Mouse (Mus musculus): ENCODE measurements around the gene Ntpcr. TPM values are rescaled to one million over a fixed set of nuclear protein-coding genes. Genes with fewer than 3 reads are reported as not detected.

Gene Ntpcr
- polyA plus RNA-seq, 1 experiment from 2014 or later, result 18.4 TPM

DNA sequence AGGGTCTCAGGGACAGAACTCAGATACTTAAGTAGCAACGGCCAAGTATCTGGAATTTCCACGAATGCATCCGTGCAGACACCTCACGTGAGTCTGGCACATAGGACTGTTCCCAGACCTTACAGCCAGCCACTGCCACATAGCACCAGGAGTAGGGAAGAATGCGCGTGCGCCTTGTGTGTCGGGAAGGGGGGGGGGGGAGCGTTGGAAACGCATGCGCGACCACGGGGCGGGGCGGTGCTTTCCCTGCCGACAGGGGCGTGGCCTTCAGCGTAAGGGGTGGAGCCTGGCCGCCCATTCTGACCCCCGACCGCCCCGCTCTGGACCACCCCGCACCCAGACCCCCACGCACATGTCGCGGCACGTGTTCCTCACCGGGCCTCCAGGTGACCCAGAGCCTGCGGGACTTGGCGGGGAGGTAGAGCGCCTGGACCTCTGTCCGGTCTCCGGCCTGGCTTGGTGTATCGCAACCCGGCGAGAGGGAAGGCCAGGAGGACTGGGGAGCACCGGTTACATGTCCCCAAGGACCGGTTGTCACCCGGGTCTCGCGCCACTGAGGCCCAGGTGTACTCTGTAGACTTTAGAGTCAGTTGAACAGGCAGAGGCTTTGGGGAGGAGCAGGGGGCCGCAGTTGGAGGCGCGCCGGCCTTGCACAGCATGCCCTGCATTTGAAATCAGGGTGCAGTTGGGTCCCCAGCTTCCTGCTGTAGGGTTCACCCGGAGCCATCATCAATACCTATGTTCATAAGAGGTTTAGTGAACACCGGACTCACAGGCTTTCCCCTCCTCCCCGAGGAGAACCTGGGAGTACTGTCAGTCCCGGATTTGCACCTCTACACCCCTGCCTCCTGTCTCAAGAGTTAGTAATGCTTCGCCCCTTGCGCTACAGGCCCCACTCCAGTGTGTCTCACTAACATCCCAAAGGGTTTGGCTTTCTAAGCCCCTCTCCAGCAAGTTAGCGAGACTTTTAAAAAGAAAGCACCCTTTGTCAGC is 4.5 kb downstream of the Ntpcr start:
- DNase-seq (ENCODE audit: low spot score), result peak; percentile 91
- Histone ChIP-seq H3K4me1 (peaks cover 22% of the 10 kb centered on the region), H3K36me3 (no peaks in the 10 kb centered on the region), H3K9me3 (replicated peaks) (no peaks in the 10 kb centered on the region), H3K27ac (replicated peaks) (peak overlapping the region; percentile 83), H3K27me3 (ENCODE audit: low read depth, poor library complexity, severe bottlenecking) (no peaks in the 10 kb centered on the region; the same call in 1 of the 2 replicates), H3K4me3 (peak overlapping the region; percentile 71)
- 7% methylated on average over 49 of the region's 52 CpGs for WGBS

DNA sequence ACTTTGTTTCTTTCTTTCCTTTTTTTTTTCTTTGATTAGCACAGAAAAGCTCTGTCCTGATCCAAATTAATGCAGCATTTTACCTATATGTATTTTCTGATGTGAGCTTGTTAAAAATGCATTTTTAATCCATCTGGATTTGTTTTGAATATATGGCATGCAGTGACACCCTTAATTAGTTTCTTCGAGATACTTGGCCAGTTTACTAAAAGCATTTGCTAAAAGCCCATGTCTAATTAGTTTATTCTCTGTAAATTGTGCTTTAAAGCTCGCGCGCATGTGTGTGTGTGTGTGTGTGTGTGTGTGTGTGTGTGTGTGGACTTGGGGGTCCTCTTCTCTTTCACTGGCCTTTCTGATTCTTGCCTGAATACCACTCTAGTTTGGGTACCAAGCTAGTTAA is 9.2 kb downstream of the Ntpcr start:
- 95% methylated on average over 4 of the region's 4 CpGs for WGBS
- no peak for DNase-seq (ENCODE audit: low spot score)

DNA sequence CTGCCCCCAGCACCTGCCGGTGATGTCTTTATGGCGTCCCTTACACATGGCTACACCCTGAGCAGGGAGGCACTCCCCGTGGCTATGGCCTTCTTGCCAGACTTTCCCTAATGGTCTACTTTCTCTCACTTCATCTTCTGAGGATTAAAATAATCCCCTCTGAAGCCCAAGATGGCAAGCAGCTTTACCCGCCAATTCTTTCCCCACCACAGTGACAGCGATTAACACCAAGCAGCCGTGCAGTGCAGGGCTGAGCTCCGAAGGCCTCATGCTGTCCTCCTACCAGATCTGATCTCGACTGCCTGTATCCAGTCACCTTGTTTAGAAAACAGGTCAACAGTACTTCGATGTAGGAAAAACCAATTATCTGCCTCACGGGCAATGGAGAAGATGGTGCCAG is 10.9 kb downstream of the Ntpcr start:
- H3K27me3 ChIP-seq (ENCODE audit: low read depth, poor library complexity, severe bottlenecking), result no peaks in the 10 kb centered on the region
- no peaks in the 10 kb centered on the region for H3K9me3 ChIP-seq (replicated peaks)
- no peak overlapping the region for H3K27ac ChIP-seq (replicated peaks)
- H3K36me3 ChIP-seq, result no peaks in the 10 kb centered on the region
- DNase-seq (ENCODE audit: low spot score), result no peak
- H3K4me3 ChIP-seq, result no peak overlapping the region
- 70% methylated on average over 10 of the region's 10 CpGs for WGBS
- H3K4me1 ChIP-seq, result peaks cover 33% of the 10 kb centered on the region

More for the DNA sequence above, 9.2 kb downstream of the Ntpcr start:
- Histone ChIP-seq H3K4me3 (no peak overlapping the region), H3K36me3 (no peaks in the 10 kb centered on the region), H3K27ac (replicated peaks) (no peak overlapping the region), H3K27me3 (ENCODE audit: low read depth, poor library complexity, severe bottlenecking) (no peaks in the 10 kb centered on the region), H3K4me1 (peaks cover 46% of the 10 kb centered on the region), H3K9me3 (replicated peaks) (no peaks in the 10 kb centered on the region)

DNA sequence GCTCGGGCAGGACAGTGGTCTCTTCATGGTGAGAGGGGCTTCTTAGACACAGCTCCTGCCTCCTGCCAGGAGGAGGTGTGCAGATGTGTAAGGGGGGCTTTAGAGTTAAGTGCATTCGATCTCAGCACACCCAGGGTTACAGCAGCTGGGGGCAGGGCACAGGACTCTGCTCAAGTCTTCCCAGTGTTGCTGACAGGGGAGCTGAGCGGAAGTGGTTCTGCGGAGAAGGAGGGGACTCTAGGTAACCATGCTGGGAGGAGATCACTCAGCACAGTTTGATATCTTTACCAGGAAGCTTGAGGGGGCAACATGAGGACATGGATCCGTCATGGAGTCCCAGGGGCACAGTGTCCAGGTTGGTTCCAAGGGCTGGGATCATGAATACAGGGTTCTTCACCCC is 11.6 kb downstream of the Ntpcr start:
- Histone ChIP-seq H3K27me3 (ENCODE audit: low read depth, poor library complexity, severe bottlenecking) (no peaks in the 10 kb centered on the region), H3K4me3 (no peak overlapping the region), H3K27ac (replicated peaks) (0 out of 2 replicates have a peak overlapping the region, but pooled peaks have one; percentile 30), H3K4me1 (peaks cover 28% of the 10 kb centered on the region), H3K9me3 (replicated peaks) (no peaks in the 10 kb centered on the region), H3K36me3 (no peaks in the 10 kb centered on the region)
- 71% methylated on average over 5 of the region's 5 CpGs for WGBS
- DNase-seq (ENCODE audit: low spot score), result no peak

DNA sequence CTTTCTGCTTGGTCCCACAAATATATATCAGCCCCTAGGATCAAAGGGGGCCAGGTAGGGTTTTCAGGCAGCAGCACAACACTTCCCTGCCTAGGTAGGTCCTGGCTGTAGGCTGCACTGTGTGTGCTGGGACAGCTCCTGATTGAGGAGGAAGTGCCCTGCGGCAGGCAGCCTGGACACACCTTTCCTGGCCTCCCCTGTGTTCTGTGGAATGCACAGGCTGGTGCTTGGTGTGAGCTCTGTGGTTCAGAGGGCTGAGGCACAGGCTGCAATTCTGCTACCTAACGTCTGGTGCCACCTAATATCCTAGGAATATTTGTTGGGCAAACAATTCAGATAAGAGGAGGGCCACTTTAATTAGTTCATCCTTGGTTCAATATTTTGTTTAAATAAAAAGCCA is 12.1 kb downstream of the Ntpcr start:
- H3K27ac ChIP-seq (replicated peaks), result no peak overlapping the region
- H3K27me3 ChIP-seq (ENCODE audit: low read depth, poor library complexity, severe bottlenecking), result no peaks in the 10 kb centered on the region
- H3K36me3 ChIP-seq, result no peaks in the 10 kb centered on the region
- H3K9me3 ChIP-seq (replicated peaks), result no peaks in the 10 kb centered on the region
- WGBS, result 74% methylated on average over 2 of the region's 2 CpGs
- no peak for DNase-seq (ENCODE audit: low spot score)
- H3K4me3 ChIP-seq, result no peak overlapping the region
- H3K4me1 ChIP-seq, result peaks cover 28% of the 10 kb centered on the region

DNA sequence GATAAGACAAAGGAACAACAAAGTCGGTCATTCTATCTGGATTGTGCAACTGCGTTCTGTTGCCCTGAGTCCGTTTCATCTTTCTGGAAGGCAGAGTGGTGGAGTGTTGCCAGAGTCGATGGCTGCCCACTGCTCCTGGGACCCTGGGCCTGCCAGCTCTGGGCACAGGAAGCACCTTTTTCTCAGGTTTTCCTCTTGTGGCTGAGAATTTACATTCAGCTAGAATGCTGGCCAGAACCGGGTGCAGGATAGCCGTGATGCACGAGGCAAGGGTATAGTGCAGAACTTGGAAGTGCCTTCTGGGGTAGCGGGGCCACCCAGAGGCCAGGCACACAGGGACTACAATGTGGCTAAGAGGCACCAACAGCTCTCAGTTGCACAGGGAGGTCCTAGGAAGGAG is 12.6 kb downstream of the Ntpcr start:
- H3K27me3 ChIP-seq (ENCODE audit: low read depth, poor library complexity, severe bottlenecking), result no peaks in the 10 kb centered on the region
- no peak for DNase-seq (ENCODE audit: low spot score)
- H3K27ac ChIP-seq (replicated peaks), result 0 out of 2 replicates have a peak overlapping the region, but pooled peaks have one; percentile 6
- H3K9me3 ChIP-seq (replicated peaks), result no peaks in the 10 kb centered on the region
- peaks cover 32% of the 10 kb centered on the region for H3K4me1 ChIP-seq
- no peak overlapping the region for H3K4me3 ChIP-seq
- 85% methylated on average over 8 of the region's 8 CpGs for WGBS
- H3K36me3 ChIP-seq, result no peaks in the 10 kb centered on the region

DNA sequence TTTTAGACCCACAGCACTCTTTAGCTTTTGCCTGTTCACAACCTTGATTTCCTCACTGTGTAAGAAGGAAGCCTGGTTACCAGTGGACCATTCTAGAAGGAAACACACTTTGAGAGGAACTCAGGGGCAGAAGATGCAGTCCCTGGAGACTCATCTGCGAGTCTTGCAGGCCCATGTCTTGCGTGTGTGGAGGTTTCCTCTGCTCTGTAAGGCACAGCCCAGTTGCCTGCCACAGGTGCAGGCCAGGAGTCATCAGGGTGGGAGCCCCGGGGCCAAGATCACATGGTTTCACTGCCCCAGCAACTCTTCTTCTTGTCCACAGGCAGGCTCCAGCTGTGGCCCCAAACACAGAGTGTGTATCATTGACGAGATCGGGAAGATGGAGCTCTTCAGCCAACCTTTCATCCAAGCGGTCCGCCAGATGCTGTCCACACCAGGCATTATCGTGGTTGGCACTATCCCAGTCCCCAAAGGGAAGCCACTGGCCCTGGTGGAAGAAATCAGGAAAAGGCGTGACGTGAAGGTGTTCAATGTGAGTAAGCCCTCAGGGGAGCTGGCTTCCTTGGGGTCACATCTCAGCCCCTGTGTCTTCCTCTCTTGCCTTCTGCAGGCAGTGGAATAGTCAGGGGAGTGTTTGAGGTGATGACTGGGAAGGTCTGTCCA is 15.3 kb downstream of the Ntpcr start:
- Histone ChIP-seq H3K27ac (replicated peaks) (no peak overlapping the region), H3K9me3 (replicated peaks) (no peaks in the 10 kb centered on the region), H3K27me3 (ENCODE audit: low read depth, poor library complexity, severe bottlenecking) (no peaks in the 10 kb centered on the region), H3K4me1 (peaks cover 28% of the 10 kb centered on the region), H3K36me3 (no peaks in the 10 kb centered on the region), H3K4me3 (no peak overlapping the region)
- DNase-seq (ENCODE audit: low spot score), result no peak
- 88% methylated on average over 10 of the region's 10 CpGs for WGBS

DNA sequence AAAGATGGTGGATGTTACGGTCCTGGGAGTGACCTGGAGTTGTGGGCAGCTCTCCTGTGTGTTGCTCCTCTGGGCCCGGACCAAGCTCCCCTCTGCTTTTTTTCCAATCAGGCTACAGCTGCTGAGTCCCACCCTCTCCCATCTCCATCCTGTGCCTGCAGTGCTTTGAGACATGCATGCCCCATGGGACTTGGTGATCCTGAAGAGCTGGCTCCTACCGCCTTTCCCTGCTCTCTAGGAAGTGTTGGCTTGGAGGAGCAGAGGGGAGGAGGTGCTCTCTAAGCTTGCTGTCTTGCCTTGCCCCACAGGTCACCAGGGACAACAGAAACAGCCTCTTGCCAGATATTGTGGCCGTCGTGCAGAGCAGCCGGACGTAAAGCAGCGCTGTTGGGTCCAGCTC is 17.6 kb downstream of the Ntpcr start:
- Histone ChIP-seq H3K4me3 (no peak overlapping the region), H3K9me3 (replicated peaks) (no peaks in the 10 kb centered on the region), H3K4me1 (peaks cover 14% of the 10 kb centered on the region), H3K27me3 (ENCODE audit: low read depth, poor library complexity, severe bottlenecking) (no peaks in the 10 kb centered on the region), H3K36me3 (no peaks in the 10 kb centered on the region), H3K27ac (replicated peaks) (peak overlapping the region; percentile 49; the same call in 1 of the 2 replicates)
- DNase-seq (ENCODE audit: low spot score), result no peak
- WGBS, result 82% methylated on average over 8 of the region's 8 CpGs

DNA sequence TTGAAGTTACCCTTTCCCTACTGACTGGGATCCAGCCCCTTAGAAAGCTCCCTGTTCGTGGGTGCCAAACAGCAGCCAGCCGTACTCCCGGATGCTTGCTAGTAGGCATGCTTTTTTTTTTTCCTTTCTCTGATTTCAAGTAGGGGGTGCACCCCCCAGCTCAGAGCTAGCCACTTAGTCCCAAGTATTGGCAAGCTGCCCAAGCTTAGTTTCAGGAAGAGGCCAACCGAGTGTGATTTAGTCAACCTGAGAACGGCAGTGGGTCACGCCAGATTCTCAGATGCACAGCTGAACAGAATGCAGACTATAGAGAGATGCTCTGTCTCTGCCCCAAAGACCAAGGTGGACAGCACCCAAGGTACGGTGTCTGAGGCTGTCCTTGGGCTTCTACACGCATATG is 21.1 kb downstream of the Ntpcr start:
- peaks cover 7% of the 10 kb centered on the region; the same call in 1 of the 2 replicates for H3K4me1 ChIP-seq
- WGBS, result 89% methylated on average over 8 of the region's 8 CpGs

DNA sequence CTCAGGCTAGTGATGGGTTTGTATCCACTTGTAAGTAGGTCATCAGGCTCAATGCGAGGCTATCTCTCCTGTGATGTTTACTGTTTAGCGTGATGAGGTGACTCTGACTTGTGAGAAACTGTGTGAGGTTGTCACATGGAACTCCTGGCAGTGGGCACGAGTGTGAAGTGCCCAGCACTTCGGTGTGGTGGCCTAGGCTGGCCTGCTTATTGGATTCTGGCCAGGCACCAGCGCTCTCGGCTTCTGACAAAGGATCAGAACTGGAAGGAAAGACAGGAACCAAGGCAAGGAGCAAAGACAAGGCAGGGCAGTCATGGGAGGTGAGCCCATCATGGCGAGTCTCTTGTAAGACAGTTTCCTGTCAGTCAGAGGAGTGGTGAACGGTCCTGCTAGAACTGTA is 26.1 kb downstream of the Ntpcr start:
- Histone ChIP-seq H3K27ac (replicated peaks) (no peak overlapping the region), H3K4me3 (no peak overlapping the region), H3K27me3 (ENCODE audit: low read depth, poor library complexity, severe bottlenecking) (no peaks in the 10 kb centered on the region), H3K9me3 (replicated peaks) (no peaks in the 10 kb centered on the region), H3K4me1 (peaks cover 8% of the 10 kb centered on the region; the same call in 1 of the 2 replicates), H3K36me3 (no peaks in the 10 kb centered on the region)
- no peak for DNase-seq (ENCODE audit: low spot score)
- WGBS, result 84% methylated on average over 8 of the region's 8 CpGs

More for the DNA sequence above, 21.1 kb downstream of the Ntpcr start:
- no peak overlapping the region for H3K4me3 ChIP-seq
- no peaks in the 10 kb centered on the region for H3K27me3 ChIP-seq (ENCODE audit: low read depth, poor library complexity, severe bottlenecking)
- DNase-seq (ENCODE audit: low spot score), result no peak
- H3K9me3 ChIP-seq (replicated peaks), result no peaks in the 10 kb centered on the region
- H3K27ac ChIP-seq (replicated peaks), result no peak overlapping the region
- no peaks in the 10 kb centered on the region for H3K36me3 ChIP-seq

DNA sequence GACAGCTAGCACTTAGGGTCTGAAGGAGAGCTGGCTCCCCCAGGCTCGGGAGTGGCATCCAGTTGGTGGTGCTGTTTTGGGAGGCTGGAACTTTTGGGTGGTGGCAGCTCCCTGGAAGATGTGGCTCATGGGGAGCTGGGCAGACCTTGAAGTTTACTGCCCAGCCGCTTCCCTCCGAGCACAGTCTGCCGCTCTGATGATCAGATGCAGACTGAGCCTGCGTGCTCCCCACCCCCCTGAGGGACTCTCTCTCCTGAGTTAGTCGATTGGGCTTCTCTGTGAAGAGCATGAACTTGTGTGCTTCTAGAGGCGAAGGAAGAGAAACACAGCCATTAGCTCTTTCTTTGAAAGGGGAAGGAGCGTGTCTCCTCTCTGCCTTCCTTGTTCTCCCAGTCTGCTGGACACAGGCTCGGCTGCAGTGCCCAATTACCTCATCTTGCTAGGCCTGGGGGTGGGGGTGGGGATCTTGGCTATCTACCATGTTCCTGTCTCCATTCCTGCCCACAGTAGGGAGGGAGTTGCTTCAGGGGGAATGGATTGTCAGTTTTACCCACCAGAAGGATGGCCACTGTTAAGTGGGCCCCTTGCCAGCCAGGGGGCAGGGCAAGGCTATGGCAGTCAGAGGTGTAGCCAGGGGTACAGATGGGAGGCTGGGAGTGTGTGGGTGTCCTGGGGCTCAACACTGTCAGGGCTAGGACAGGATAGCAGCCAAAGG is 26.8 kb downstream of the Ntpcr start:
- Histone ChIP-seq H3K9me3 (replicated peaks) (no peaks in the 10 kb centered on the region), H3K4me3 (no peak overlapping the region), H3K4me1 (peaks cover 8% of the 10 kb centered on the region; the same call in 1 of the 2 replicates), H3K27ac (replicated peaks) (0 out of 2 replicates have a peak overlapping the region, but pooled peaks have one; percentile 42), H3K36me3 (no peaks in the 10 kb centered on the region), H3K27me3 (ENCODE audit: low read depth, poor library complexity, severe bottlenecking) (no peaks in the 10 kb centered on the region)
- no peak for DNase-seq (ENCODE audit: low spot score)
- 71% methylated on average over 9 of the region's 9 CpGs for WGBS

DNA sequence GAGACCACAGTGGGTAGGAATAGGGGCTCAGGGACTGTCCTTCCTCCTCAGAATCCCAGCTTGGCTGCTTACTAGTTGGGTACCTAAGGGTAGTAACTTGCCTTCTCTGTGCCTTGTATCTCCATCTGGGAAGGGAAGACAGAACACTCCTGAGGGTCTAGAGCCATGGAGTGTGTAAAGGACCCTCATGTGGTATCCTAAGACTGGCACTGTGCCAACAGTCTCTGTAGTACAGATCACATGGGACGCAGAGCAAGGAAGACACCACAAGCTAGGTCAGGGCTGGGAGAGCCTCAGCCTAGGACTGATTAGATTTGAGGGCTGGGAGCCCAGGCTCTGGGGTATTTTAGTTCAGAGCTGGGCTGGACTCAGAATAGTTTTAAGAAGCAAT is 27.3 kb downstream of the Ntpcr start:
- Histone ChIP-seq H3K9me3 (replicated peaks) (no peaks in the 10 kb centered on the region), H3K4me3 (no peak overlapping the region), H3K27me3 (ENCODE audit: low read depth, poor library complexity, severe bottlenecking) (no peaks in the 10 kb centered on the region), H3K27ac (replicated peaks) (no peak overlapping the region), H3K36me3 (no peaks in the 10 kb centered on the region), H3K4me1 (peaks cover 8% of the 10 kb centered on the region; the same call in 1 of the 2 replicates)
- WGBS, result 94% methylated on average over 1 of the region's 1 CpGs
- no peak for DNase-seq (ENCODE audit: low spot score)

All from midbrain, embryonic 10.5 days (tissue).